Mouse (Mus musculus) ovary, postnatal 36 days (tissue): Measurements from ENCODE around the gene D930020B18Rik.

Source experiments
- DNase-seq: peaks from one replicate; pipeline ENCODE4 v3.0.0; 2022; ENCODE audit warnings: low spot score, mixed read lengths

The D930020B18Rik gene

DNA sequence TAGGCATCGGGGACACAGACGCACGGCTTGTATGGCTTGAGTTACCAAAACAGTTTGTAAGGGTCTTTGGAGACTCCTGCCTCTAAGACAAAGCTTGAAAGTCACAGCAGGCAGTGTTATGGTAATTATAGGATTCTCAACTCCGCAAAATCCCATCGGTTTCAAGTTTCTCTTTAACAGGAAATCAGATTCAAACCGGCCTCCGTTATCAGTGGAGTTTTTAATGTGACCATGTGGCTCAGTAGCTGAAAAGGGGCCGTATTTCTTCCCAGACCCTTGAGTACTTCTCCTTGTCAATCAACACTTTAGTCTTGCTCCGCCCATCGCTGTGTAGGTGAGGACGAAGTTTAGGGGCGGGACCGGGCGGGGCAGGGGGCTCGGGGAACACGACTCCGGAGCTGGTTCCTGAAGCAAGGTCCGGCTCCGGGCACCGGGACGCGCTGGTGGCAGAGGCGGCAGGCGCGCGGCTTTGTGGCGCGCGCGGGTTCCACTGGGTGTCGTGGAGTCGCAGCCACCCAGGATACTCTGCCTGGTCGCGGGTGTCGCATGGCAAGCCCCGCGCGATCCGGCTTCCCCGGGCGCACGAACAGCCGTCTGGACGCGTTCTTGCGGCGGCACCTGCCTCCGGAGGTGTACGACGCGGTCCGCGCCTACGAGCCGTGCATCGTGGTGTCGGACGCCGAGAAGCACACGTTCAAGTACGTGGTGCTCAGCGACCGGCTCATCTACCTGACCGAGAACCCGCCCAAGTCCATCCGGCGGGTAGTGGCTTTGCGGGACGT, at the start of gene D930020B18Rik:
D930020B18Rik (plus strand) TSS at position 317 of the 782 bp plus-strand sequence.
- peak; percentile 8 for DNase-seq

DNA sequence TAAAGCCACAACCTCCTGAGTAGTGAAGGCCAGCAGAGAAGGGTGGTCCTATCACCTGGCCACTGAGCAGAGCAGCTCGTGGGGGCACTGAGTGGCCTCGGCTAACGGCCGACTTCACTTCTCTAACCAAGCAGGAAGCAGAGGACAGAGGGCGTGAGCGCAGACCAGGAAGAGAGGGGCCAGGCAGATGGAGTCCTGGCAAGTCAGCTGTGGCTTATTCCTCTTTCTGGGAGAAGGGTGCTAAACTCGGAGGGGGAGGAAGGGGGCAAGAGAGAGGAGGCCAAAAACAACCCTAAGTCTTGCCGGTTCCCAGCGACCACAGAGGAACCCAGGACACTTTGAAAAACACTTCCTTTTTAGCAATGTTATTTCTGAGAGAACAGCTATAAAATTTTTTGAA, 44.8 kb upstream of the D930020B18Rik start:
- DNase-seq: no peak

- DNase-seq: no peak
These were observed 40.1 kb upstream of the D930020B18Rik start for GRCm38 (mm10) chr10:121601272-121601671.

- no peak for DNase-seq
These were observed 37.8 kb upstream of the D930020B18Rik start for GRCm38 (mm10) chr10:121603556-121603955.

- no peak for DNase-seq
These were observed 36.6 kb upstream of the D930020B18Rik start for GRCm38 (mm10) chr10:121604632-121605344.

GRCm38 (mm10) chr10:121608177-121608576, 33.2 kb upstream of the D930020B18Rik start:
- no peak for DNase-seq

- no peak for DNase-seq
These were observed 29.8 kb upstream of the D930020B18Rik start for GRCm38 (mm10) chr10:121611587-121611986.

DNA sequence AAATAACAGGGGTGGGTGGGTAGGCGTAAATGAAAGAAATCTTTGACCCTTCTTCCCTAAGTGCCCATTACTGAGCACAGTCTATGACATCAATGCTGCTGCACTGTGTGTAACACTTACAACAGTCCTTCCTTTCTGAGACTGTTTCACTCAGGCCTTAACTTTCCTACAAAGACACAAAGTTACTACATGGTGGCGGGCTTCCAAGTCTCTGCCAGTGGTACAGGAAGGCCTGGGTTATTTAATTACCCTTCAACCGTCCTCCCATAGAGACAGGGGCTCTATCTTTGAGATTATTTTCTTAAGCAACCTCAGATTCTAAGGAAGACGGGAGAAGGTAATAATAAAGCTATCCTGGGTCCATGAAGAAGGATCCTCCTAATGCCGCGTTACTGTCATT, 28.9 kb upstream of the D930020B18Rik start:
- DNase-seq: no peak

DNA sequence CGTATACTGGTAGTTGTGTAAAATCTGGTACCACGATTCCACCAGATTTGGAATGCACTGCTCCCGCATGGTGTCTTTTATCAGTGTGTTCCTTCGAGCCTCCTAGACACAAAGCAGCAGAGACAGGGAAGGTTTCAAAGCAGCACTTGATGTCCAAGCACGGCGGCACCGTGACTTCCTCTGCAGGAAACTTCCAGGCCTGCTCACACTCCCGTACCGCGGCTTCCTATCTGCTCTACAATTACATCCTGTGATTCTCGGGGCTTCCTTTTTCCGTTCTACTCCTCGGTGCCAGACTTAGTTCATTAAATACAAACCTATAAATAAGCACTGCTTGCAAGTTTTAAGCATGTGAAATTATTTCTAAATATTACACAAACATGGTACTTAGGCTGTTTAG, 27.8 kb upstream of the D930020B18Rik start:
- no peak for DNase-seq

DNA sequence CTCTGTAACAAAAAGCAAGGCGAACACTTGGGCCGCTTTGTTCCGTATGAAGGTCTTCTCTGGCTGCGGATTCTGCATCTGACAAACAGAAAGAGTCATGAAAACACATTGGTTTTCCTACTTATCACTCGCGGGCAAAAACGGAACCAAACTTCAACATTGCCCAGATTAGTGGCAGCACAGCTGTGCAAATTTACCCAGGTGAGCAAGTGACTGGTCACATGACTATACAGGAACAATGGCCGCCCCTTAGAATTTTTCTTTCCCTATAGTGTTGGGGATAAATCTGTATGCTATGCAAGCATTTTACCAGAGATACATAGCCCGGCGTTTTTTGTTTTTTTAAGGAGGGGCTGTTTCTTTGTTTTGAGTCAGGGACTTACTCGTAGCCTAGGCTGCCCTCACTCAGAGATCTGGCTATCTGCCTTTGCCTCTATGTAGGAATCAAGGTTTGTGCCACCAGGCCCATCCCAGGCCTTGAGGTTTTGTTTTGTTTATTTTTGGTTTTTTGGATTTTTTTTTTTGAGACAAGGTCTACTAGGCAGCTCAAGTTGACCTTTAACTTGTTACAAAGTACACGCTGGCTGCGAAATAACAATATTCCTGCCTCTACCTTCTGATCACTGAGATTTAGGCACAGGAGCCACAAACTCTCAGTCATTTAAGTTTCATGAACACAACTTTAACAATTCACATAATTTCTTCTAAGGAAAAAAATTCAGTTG, 26.1 kb upstream of the D930020B18Rik start:
- no peak for DNase-seq

GRCm38 (mm10) chr10:121615935-121616334, 25.5 kb upstream of the D930020B18Rik start:
- no peak for DNase-seq

DNA sequence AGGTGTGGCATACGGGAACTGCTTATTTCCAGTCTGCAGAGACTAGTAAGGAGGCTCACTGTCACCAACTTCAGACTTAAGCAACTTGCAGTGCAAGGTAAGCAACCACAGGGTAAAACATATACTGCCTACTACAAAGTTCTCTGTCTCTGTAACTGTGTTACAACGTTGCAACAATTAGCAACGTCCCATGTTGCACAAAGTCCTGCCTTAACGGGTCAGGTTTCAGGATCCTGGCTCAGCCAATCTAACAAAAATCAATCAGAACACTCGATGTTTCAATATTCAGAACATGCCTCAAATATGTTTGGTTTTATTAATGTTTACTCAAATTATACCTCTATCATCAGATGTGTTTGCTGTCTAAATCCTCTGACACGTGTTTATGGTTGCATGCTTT, 19.0 kb upstream of the D930020B18Rik start:
- DNase-seq: no peak

- no peak for DNase-seq
These were observed 17.7 kb upstream of the D930020B18Rik start for GRCm38 (mm10) chr10:121623670-121624069.

- no peak for DNase-seq
These were observed 16.4 kb upstream of the D930020B18Rik start for GRCm38 (mm10) chr10:121625006-121625405.

DNA sequence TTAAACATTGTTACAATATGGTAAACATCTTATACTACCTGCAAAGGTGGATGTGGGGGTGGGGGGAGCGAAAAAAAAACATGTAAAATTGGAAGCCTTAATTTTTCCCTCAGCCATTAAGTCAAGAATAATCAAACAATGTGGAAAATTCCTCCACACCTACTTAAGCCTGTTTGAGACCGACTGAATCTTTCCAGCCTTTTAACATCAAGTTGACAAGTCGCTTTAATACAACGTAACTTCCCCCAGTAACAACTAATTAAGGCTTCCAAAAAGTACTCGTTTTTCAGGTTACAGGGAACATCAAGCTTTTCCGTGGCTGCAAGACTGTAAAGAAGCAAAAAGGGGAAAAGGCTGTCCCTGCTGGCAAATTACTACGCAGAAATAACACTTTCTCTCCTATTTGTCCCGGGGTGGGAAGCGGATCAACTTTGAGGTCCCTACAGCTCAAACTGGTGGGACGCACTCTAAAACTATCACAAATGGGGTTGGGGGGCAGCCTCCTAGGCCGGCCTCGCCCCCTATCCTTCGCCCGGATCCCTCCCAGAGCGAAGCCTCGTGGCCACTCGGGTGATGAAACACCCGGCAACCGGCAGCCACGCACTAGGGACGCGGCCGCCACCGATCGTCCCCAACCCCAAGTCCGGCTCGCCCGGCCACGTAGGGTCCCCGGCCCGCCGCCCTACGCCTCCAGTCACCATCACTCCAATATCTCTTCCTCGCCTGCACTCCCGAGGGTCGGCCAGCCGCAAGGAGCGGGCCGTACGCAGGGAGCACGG, 15.8 kb upstream of the D930020B18Rik start:
- no peak for DNase-seq

GRCm38 (mm10) chr10:121626186-121626882, 15.1 kb upstream of the D930020B18Rik start, which contains the start of gene Xpot:
Gene Xpot (minus strand): TSS chr10:121626332.
- peak; percentile 98 for DNase-seq

DNA sequence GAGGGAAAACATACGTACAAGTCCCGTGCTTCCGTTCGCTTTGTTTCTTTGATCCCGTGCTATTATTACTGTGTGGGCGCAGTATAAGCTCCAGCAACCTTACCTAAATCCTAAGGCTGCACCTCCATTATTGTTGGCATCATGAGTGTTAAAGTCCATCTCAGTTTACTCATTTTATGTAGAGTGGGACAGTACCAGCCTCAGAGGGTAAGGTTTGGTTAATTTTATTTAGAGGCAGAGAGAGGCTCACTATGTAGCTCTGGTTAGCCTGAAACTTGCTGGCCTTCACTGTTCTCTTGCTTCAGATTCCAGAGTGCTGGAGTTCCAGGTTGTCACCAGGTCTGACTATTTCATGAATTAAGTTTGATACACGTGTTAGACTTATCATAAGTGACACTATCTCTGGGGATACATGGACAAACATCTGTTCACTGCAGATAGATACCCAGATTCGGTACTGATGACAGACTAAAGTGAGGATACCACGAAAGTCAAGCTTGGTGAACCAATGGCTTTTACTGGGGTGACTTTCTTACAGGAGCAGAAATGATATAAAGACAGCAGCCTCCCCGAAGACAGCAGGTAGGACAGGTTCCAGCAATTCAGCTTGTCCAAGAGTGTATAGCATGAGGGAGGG, 14.1 kb upstream of the D930020B18Rik start:
- DNase-seq: no peak

GRCm38 (mm10) chr10:121628561-121629040, 12.8 kb upstream of the D930020B18Rik start:
- no peak for DNase-seq

DNA sequence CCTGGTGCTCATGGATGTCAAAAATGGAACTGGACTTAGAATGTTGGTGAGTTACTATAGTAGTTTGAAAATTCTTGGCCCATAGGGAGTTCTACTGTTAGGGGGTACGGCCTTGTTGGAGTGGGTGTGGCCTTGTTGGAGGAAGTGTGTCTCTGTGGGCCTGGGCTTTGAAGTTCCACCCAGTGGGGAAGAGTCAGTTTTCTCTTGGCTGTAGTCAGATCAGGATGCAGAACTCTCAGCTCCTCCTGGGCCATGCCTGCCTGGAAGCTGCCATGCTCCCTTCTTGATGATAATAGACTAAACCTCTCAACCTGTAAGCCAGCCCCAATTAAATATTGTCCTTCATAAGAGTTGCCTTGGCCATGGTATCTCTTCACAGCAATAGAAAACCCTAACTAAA, 7.2 kb upstream of the D930020B18Rik start:
- DNase-seq: no peak

- no peak for DNase-seq
These were observed 5.1 kb upstream of the D930020B18Rik start for GRCm38 (mm10) chr10:121636276-121636675.

DNA sequence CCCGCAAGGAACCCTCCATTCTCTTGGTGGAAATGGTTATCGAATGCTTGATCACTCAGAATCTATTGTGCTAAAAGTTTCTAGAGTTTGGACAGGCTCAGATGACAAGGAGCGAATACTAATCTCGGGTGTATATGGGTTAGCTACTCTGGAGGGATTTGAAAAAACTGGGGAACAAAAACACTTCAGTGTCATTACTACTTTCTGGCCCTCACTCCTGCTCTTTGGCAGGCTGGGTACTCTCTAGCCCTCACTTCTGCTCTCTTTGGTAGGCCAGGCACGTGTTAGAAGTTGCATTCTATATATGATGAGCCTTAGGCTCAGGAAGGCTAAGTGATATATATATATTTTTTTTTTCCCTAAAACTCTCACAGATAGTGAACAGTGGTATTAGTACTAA, 1.8 kb upstream of the D930020B18Rik start:
- no peak for DNase-seq
